Comparison of ENCODE assay signal across 8 mouse cellular contexts in the genomic region with DNA sequence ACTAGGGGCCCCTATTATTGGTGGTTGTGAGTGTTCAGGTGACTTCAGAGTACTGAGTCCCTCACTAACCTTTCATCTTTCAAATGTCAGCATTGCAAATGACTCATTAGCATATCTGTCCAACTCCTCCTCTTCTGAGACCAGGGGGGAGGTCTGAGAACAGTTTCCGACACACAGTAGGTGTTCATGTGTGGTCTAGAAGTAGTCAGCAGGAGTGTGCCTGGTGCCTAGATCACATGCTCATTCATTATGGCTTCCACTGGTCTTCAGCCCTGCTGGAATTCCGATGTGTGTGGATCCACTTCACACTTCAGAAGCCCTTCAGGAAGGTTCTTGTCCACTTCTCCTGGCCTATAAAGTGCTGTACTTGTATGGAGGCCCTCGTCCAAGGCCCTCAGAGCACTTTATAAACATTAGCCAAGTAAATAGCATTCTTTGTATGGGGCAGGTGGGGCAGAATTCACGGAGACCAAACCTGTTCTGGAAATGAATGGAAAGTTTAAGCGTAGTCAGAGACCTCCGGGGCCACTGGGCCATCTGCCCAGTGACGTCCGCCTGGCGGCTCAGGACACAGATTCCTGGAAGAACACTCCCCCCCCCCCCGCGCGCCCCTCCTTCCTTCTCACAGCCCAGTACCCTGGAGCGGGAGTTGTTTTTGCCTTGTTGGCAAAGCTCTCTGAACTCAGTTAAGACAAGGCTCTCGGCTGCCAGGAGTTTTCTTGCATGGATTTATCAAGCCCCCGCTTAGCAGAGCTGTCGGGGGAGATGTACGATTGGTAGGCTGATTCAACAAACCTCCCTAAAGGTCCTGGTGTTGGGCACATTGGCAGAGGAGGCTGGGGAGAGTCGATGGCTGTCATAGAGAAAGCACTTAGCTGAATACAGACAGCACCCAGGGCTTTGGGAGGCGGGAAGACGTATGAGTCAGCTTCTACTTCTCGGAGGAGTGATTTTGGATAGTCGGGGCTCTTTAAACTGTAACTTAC.
DNase-seq lines count a peak whose midpoint lies in the region; ATAC-seq and TF ChIP-seq lines count a peak whose summit lies in the region.

No protein-coding gene starts in this region.

- H3K27ac ChIP-seq in embryonic facial prominence, embryonic 13.5 days = peak overlapping the region; percentile 39; the same call in 1 of the 2 replicates
- H3K27ac ChIP-seq in embryonic facial prominence, embryonic 10.5 days (replicated peaks) = no peak overlapping the region
- H3K27ac ChIP-seq in forebrain, postnatal 0 days (ENCODE audit: low read depth, low read length) = peak overlapping the region; percentile 29; the same call in 1 of the 2 replicates
- no peak overlapping the region; the same call in 1 of the 2 replicates for H3K27ac ChIP-seq in kidney, embryonic 16.5 days (ENCODE audit: low read length)

- peaks cover 17% of the 10 kb centered on the region for H3K4me1 ChIP-seq in embryonic facial prominence, embryonic 13.5 days
- H3K4me1 ChIP-seq in embryonic facial prominence, embryonic 10.5 days = peaks cover 14% of the 10 kb centered on the region
- H3K4me1 ChIP-seq in forebrain, postnatal 0 days (ENCODE audit: insufficient read depth) = peaks cover 2% of the 10 kb centered on the region; the same call in 1 of the 2 replicates
- H3K4me1 ChIP-seq in kidney, embryonic 16.5 days (ENCODE audit: insufficient read depth, low read length) = peaks cover 6% of the 10 kb centered on the region; the same call in 1 of the 2 replicates

- H3K36me3 ChIP-seq in embryonic facial prominence, embryonic 13.5 days = no peaks in the 10 kb centered on the region
- H3K36me3 ChIP-seq in embryonic facial prominence, embryonic 10.5 days (replicated peaks) = no peaks in the 10 kb centered on the region
- no peaks in the 10 kb centered on the region for H3K36me3 ChIP-seq in forebrain, postnatal 0 days (ENCODE audit: insufficient read depth)
- no peaks in the 10 kb centered on the region for H3K36me3 ChIP-seq in kidney, embryonic 16.5 days (ENCODE audit: insufficient read depth, low read length)

- 0 out of 2 replicates have a peak overlapping the region, but pooled peaks have one; percentile 32 for H3K9ac ChIP-seq in embryonic facial prominence, embryonic 13.5 days
- no peak overlapping the region for H3K9ac ChIP-seq in forebrain, postnatal 0 days
- no peak overlapping the region for H3K9ac ChIP-seq in kidney, embryonic 16.5 days (replicated peaks; ENCODE audit: low read length)

- DNase-seq in embryonic facial prominence, embryonic 10.5 days (ENCODE audit: low spot score) = no peak
- peak; percentile 59 for DNase-seq in 3134 (ENCODE audit: extremely low read depth, insufficient read length, low spot score)
- DNase-seq in forebrain, postnatal 0 days = peak; percentile 57
- DNase-seq in ovary, postnatal 36 days (ENCODE audit: low spot score) = peak; percentile 64
- no peak for DNase-seq in urinary bladder, postnatal 10 days (ENCODE audit: low spot score)
- no peak for DNase-seq in layer of hippocampus, adult 9-10 months (ENCODE audit: low spot score)

- 0 out of 2 replicates have a peak, but pooled peaks cover 4% of the 10 kb centered on the region for H3K27me3 ChIP-seq in embryonic facial prominence, embryonic 13.5 days
- peaks cover 18% of the 10 kb centered on the region for H3K27me3 ChIP-seq in embryonic facial prominence, embryonic 10.5 days (replicated peaks; ENCODE audit: low read depth, poor library complexity, severe bottlenecking)
- no peaks in the 10 kb centered on the region for H3K27me3 ChIP-seq in forebrain, postnatal 0 days (ENCODE audit: insufficient read depth, low read length)
- H3K27me3 ChIP-seq in kidney, embryonic 16.5 days (ENCODE audit: insufficient read depth, low read length) = no peaks in the 10 kb centered on the region

- H3K9me3 ChIP-seq in embryonic facial prominence, embryonic 13.5 days = no peaks in the 10 kb centered on the region
- H3K9me3 ChIP-seq in embryonic facial prominence, embryonic 10.5 days = no peaks in the 10 kb centered on the region
- no peaks in the 10 kb centered on the region for H3K9me3 ChIP-seq in forebrain, postnatal 0 days (ENCODE audit: low read length)
- H3K9me3 ChIP-seq in kidney, embryonic 16.5 days (ENCODE audit: low read length) = peaks cover 3% of the 10 kb centered on the region; the same call in 1 of the 2 replicates

- WGBS in embryonic facial prominence, embryonic 13.5 days = 59% methylated on average over 22 of the region's 22 CpGs
- 66% methylated on average over 22 of the region's 22 CpGs for WGBS in embryonic facial prominence, embryonic 10.5 days
- 39% methylated on average over 21 of the region's 22 CpGs for WGBS in forebrain, postnatal 0 days
- WGBS in kidney, embryonic 16.5 days = 34% methylated on average over 22 of the region's 22 CpGs

- H3K4me2 ChIP-seq in embryonic facial prominence, embryonic 13.5 days = no peak overlapping the region
- H3K4me2 ChIP-seq in forebrain, postnatal 0 days (ENCODE audit: low read depth) = no peak overlapping the region
- no peak overlapping the region for H3K4me2 ChIP-seq in kidney, embryonic 16.5 days (replicated peaks; ENCODE audit: low read depth, low read length)

- TF ChIP-seq CTCF in forebrain, postnatal 0 days (IDR thresholded peaks at IDR 0.05; ENCODE audit: low read depth) = no peak

- peak; percentile 43; the same call in 1 of the 2 replicates for ATAC-seq in embryonic facial prominence, embryonic 13.5 days (ENCODE audit: insufficient number of reproducible peaks, insufficient read depth, low FRiP score, low TSS enrichment, low read depth)
- ATAC-seq in forebrain, postnatal 0 days = peak; percentile 66
- ATAC-seq in kidney, embryonic 16.5 days (ENCODE audit: low FRiP score, low TSS enrichment) = peak; percentile 71

- H3K4me3 ChIP-seq in embryonic facial prominence, embryonic 13.5 days = no peak overlapping the region
- H3K4me3 ChIP-seq in embryonic facial prominence, embryonic 10.5 days = no peak overlapping the region
- H3K4me3 ChIP-seq in forebrain, postnatal 0 days (ENCODE audit: low read depth, low read length) = no peak overlapping the region
- no peak overlapping the region for H3K4me3 ChIP-seq in kidney, embryonic 16.5 days (ENCODE audit: low read length)

Comparison
In these comparisons a context has a peak if more than half of its experiments do, and no peak if none do; other contexts are left out.
1. H3K27ac ChIP-seq: peak in embryonic facial prominence, embryonic 13.5 days (single experiment) and forebrain, postnatal 0 days (single experiment); none in embryonic facial prominence, embryonic 10.5 days (single experiment) and kidney, embryonic 16.5 days (single experiment).
2. DNase-seq: peak in 3134 (single experiment), forebrain, postnatal 0 days (single experiment) and ovary, postnatal 36 days (single experiment); none in embryonic facial prominence, embryonic 10.5 days (single experiment), urinary bladder, postnatal 10 days (single experiment) and layer of hippocampus, adult 9-10 months (single experiment).
3. Peak in every context shown above with its lines, with median percentiles within 50 percentile points of each other: ATAC-seq.